Mouse (Mus musculus): ENCODE results near the gene Ttc32. TPM values are rescaled to one million over a fixed set of nuclear protein-coding genes. Genes with fewer than 3 reads are reported as not detected.
A peak's percentile ranks its signal among the peaks of the same experiment; 100 is the strongest.

The Ttc32 gene
- polyA plus RNA-seq (2014; fragmentation: Nextera tagmentation; extraction: Ambion mirVana), result 16.5 and 18.7 TPM in 2 replicates

DNA sequence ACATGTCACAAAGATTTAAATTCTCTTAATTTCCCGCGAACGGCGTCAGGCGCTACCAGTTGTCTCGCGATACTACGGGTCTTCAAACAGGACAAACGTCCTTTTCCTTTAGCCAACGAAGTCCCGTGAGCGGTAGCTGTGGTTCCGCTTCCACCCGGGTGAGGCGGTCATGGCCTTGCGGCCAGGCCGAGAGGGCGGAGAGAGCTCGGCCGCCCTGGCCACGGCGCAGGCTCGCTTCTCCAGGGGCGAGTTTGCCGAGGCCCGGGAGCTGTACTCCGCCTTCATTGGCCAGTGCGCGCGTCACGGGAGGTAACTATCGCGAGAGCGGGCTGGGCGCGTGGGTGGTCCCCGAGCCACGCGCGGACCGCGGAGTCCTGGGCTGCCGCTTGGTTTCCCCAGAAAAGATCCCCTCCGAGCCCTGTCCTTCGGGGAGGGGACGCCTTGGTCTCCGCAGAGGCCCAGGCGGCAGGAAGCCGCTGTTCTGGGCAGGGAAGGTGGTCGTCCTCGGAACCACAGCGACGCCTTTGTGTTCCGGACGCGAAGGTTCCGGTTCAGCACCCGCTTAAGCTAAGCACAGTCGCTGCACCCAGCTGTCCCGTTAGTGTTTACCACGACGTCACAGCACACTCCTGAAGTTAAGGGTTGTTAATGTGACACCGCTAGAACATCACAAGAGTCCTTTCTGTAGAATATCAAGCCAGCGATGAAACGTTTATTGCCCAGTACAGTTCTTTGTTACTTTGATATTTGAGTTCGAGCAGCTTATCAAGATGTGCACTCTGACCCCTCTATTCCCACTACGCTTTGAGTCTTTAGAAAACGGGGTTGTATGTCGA is at the start of gene Ttc32:
Gene Ttc32, plus strand, starts transcription at position 110 of the 836 bp plus-strand sequence.
- peak within 1 kb of the TSS; percentile 95 for H3K27ac ChIP-seq (ENCODE audit: low read depth, low read length)
- H3K9ac ChIP-seq (ENCODE audit: low read length), result peak within 1 kb of the TSS; percentile 95
- no peaks in the 10 kb centered on the region for H3K9me3 ChIP-seq (ENCODE audit: control insufficient read depth, low read length)
- H3K27me3 ChIP-seq (ENCODE audit: control insufficient read depth, insufficient read depth, low read length), result no peaks in the 10 kb centered on the region
- H3K4me1 ChIP-seq (ENCODE audit: control insufficient read depth, insufficient read depth, low read length), result no peaks in the 10 kb centered on the region
- DNase-seq (ENCODE audit: low spot score), result peak; percentile 96
- H3K4me3 ChIP-seq (ENCODE audit: low read depth, low read length), result peak within 1 kb of the TSS; percentile 64
- peak; percentile 97 for ATAC-seq (ENCODE audit: insufficient read depth, low FRiP score, low TSS enrichment)
- WGBS, result under 1% methylated on average over 69 of the region's 69 CpGs
- H3K4me2 ChIP-seq (ENCODE audit: low read depth), result peak within 1 kb of the TSS; percentile 65
- H3K36me3 ChIP-seq (ENCODE audit: control insufficient read depth, insufficient read depth, low read length), result no peaks in the 10 kb centered on the region

GRCm38 (mm10) chr12:8993231-8993630 is 36.6 kb upstream of the Ttc32 start:
- no peaks in the 10 kb centered on the region; the same call in none of the 2 replicates for H3K36me3 ChIP-seq (ENCODE audit: control insufficient read depth, insufficient read depth, low read length)
- no peak for ATAC-seq (ENCODE audit: insufficient read depth, low FRiP score, low TSS enrichment)
- DNase-seq (ENCODE audit: low spot score), result no peak
- H3K27me3 ChIP-seq (ENCODE audit: control insufficient read depth, insufficient read depth, low read length), result no peaks in the 10 kb centered on the region
- no peak overlapping the region for H3K4me2 ChIP-seq (ENCODE audit: low read depth)
- H3K4me3 ChIP-seq (ENCODE audit: low read depth, low read length), result no peak overlapping the region
- 86% methylated on average over 6 of the region's 8 CpGs for WGBS
- H3K27ac ChIP-seq (ENCODE audit: low read depth, low read length), result no peak overlapping the region
- no peaks in the 10 kb centered on the region for H3K4me1 ChIP-seq (ENCODE audit: control insufficient read depth, insufficient read depth, low read length)
- H3K9me3 ChIP-seq (ENCODE audit: control insufficient read depth, low read length), result no peaks in the 10 kb centered on the region
- no peak overlapping the region for H3K9ac ChIP-seq (ENCODE audit: low read length)

DNA sequence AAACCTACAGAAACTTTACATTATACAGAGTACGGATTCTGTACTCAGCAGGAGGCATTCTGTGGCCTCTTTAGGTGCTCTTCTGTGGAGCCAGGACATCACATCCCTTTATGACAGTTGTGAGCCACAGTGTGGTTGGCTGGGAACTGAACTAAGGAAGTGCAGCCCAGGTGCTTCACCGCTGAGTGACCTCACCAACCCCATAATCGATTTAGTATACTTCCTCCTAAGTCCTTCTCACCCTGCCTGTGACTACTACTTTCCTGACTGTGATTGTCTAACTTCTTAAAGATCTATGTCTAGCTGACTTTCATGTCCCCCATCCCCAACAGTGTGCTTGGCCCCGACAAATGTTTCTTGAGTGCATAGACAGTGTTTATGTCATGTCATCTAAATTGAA is 31.5 kb upstream of the Ttc32 start:
- WGBS, result 90% methylated on average over 4 of the region's 4 CpGs

DNA sequence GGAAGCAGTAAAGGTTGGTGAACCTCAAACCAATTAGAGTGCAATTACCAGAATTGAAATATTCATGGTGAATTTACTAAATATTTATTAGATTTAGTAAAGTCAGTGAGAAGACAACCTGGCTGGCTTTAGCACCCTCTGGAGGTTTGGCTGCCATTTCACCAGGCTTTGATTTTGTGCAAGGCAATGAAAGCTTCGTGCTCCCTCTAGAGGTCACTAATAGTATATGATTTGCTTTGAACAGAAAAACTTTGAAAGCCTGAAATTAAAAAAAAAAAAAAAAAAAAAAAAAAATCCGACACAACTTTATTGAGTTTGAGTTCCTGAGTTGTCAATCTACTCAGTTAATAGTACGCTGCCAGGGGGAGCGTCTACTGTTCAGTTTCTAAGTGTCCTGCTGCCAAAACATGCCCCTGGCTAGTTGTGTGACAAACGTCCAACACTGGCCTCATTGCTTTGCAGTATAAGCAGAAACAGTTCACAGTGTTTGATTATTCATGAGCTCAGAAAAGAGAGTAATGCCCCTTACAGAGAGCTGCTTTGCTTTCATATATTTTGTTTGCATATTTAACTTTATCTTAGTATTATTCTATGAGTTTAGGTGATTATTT is 27.7 kb upstream of the Ttc32 start:
- ATAC-seq (ENCODE audit: insufficient read depth, low FRiP score, low TSS enrichment), result no peak
- Histone ChIP-seq H3K4me3 (ENCODE audit: low read depth, low read length) (no peak overlapping the region), H3K4me2 (ENCODE audit: low read depth) (no peak overlapping the region), H3K27me3 (ENCODE audit: control insufficient read depth, insufficient read depth, low read length) (no peaks in the 10 kb centered on the region), H3K9ac (ENCODE audit: low read length) (no peak overlapping the region), H3K4me1 (ENCODE audit: control insufficient read depth, insufficient read depth, low read length) (no peaks in the 10 kb centered on the region), H3K9me3 (ENCODE audit: control insufficient read depth, low read length) (no peaks in the 10 kb centered on the region), H3K27ac (ENCODE audit: low read depth, low read length) (no peak overlapping the region), H3K36me3 (ENCODE audit: control insufficient read depth, insufficient read depth, low read length) (no peaks in the 10 kb centered on the region; the same call in 1 of the 2 replicates)
- DNase-seq (ENCODE audit: low spot score), result peak; percentile 69
- 17% methylated on average over 5 of the region's 5 CpGs for WGBS

More for the DNA sequence above, 31.5 kb upstream of the Ttc32 start:
- no peaks in the 10 kb centered on the region; the same call in none of the 2 replicates for H3K36me3 ChIP-seq (ENCODE audit: control insufficient read depth, insufficient read depth, low read length)
- no peak overlapping the region for H3K4me3 ChIP-seq (ENCODE audit: low read depth, low read length)
- no peak overlapping the region for H3K27ac ChIP-seq (ENCODE audit: low read depth, low read length)
- H3K4me2 ChIP-seq (ENCODE audit: low read depth), result no peak overlapping the region
- H3K4me1 ChIP-seq (ENCODE audit: control insufficient read depth, insufficient read depth, low read length), result no peaks in the 10 kb centered on the region
- ATAC-seq (ENCODE audit: insufficient read depth, low FRiP score, low TSS enrichment) (no peak), DNase-seq (ENCODE audit: low spot score) (no peak)
- no peaks in the 10 kb centered on the region for H3K9me3 ChIP-seq (ENCODE audit: control insufficient read depth, low read length)
- H3K9ac ChIP-seq (ENCODE audit: low read length), result no peak overlapping the region
- H3K27me3 ChIP-seq (ENCODE audit: control insufficient read depth, insufficient read depth, low read length), result no peaks in the 10 kb centered on the region

GRCm38 (mm10) chr12:9007146-9007545 is 22.7 kb upstream of the Ttc32 start:
- Histone ChIP-seq H3K9ac (ENCODE audit: low read length) (no peak overlapping the region), H3K4me2 (ENCODE audit: low read depth) (no peak overlapping the region), H3K4me1 (ENCODE audit: control insufficient read depth, insufficient read depth, low read length) (no peaks in the 10 kb centered on the region), H3K27ac (ENCODE audit: low read depth, low read length) (no peak overlapping the region), H3K4me3 (ENCODE audit: low read depth, low read length) (no peak overlapping the region), H3K27me3 (ENCODE audit: control insufficient read depth, insufficient read depth, low read length) (no peaks in the 10 kb centered on the region), H3K9me3 (ENCODE audit: control insufficient read depth, low read length) (no peaks in the 10 kb centered on the region), H3K36me3 (ENCODE audit: control insufficient read depth, insufficient read depth, low read length) (no peaks in the 10 kb centered on the region)
- 50% methylated on average over 4 of the region's 4 CpGs for WGBS
- no peak for DNase-seq (ENCODE audit: low spot score)
- ATAC-seq (ENCODE audit: insufficient read depth, low FRiP score, low TSS enrichment), result no peak

- Histone ChIP-seq H3K27ac (ENCODE audit: low read depth, low read length) (no peak overlapping the region), H3K4me3 (ENCODE audit: low read depth, low read length) (no peak overlapping the region), H3K36me3 (ENCODE audit: control insufficient read depth, insufficient read depth, low read length) (no peaks in the 10 kb centered on the region), H3K9me3 (ENCODE audit: control insufficient read depth, low read length) (no peaks in the 10 kb centered on the region), H3K27me3 (ENCODE audit: control insufficient read depth, insufficient read depth, low read length) (no peaks in the 10 kb centered on the region), H3K9ac (ENCODE audit: low read length) (no peak overlapping the region), H3K4me2 (ENCODE audit: low read depth) (no peak overlapping the region), H3K4me1 (ENCODE audit: control insufficient read depth, insufficient read depth, low read length) (no peaks in the 10 kb centered on the region)
- ATAC-seq (ENCODE audit: insufficient read depth, low FRiP score, low TSS enrichment) (no peak), DNase-seq (ENCODE audit: low spot score) (no peak)
- 94% methylated on average over 6 of the region's 6 CpGs for WGBS
Measured at GRCm38 (mm10) chr12:9007811-9008210, 22.0 kb upstream of the Ttc32 start.

DNA sequence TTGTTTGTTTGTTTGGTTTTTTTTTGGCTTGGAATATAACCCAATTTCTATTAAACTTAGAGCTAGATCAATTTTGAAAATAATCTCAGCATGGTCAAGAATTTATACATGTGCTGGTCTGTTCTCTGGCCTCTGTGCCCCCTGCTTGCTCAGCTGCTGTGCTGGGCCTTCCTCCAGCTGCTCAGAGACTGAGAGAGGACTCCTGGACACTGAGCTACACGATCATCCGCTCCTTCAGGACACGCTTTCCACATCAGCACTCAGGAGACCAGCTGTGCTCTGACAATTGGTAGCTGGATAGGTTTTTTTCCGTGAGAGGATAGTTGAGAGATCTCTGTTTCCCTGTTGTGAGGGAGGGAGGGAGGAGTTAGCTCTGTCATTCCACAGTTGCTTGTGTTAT is 19.5 kb upstream of the Ttc32 start:
- WGBS, result 65% methylated on average over 4 of the region's 4 CpGs
- DNase-seq (ENCODE audit: low spot score), result no peak
- Histone ChIP-seq H3K9me3 (ENCODE audit: control insufficient read depth, low read length) (no peaks in the 10 kb centered on the region), H3K27ac (ENCODE audit: low read depth, low read length) (no peak overlapping the region), H3K4me3 (ENCODE audit: low read depth, low read length) (no peak overlapping the region), H3K4me2 (ENCODE audit: low read depth) (no peak overlapping the region), H3K9ac (ENCODE audit: low read length) (no peak overlapping the region), H3K4me1 (ENCODE audit: control insufficient read depth, insufficient read depth, low read length) (no peaks in the 10 kb centered on the region), H3K27me3 (ENCODE audit: control insufficient read depth, insufficient read depth, low read length) (no peaks in the 10 kb centered on the region), H3K36me3 (ENCODE audit: control insufficient read depth, insufficient read depth, low read length) (no peaks in the 10 kb centered on the region)
- no peak for ATAC-seq (ENCODE audit: insufficient read depth, low FRiP score, low TSS enrichment)

DNA sequence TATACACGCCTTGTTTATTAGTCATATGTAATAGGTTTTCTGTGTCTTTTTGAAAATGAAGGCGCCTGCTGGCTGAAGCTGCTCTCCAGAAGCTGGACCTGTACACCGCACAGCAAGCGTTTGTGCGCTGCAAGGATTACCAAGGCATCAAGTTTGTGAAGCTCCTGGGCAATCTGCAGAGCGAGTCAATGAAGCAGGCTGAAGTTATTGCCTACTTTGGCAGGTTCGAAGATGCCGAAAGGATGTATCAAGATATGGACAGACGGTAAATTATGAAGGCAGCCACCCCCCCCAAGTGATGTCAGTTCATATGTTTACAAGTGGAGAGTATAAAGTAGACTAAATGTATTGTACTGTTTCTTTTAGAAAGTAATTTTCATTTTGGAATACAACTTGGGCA is 13.4 kb upstream of the Ttc32 start:
- no peaks in the 10 kb centered on the region for H3K36me3 ChIP-seq (ENCODE audit: control insufficient read depth, insufficient read depth, low read length)
- ATAC-seq (ENCODE audit: insufficient read depth, low FRiP score, low TSS enrichment) (no peak), DNase-seq (ENCODE audit: low spot score) (no peak)
- no peak overlapping the region for H3K9ac ChIP-seq (ENCODE audit: low read length)
- no peak overlapping the region for H3K4me2 ChIP-seq (ENCODE audit: low read depth)
- no peaks in the 10 kb centered on the region for H3K4me1 ChIP-seq (ENCODE audit: control insufficient read depth, insufficient read depth, low read length)
- WGBS, result 94% methylated on average over 9 of the region's 9 CpGs
- no peaks in the 10 kb centered on the region for H3K27me3 ChIP-seq (ENCODE audit: control insufficient read depth, insufficient read depth, low read length)
- no peak overlapping the region for H3K4me3 ChIP-seq (ENCODE audit: low read depth, low read length)
- H3K27ac ChIP-seq (ENCODE audit: low read depth, low read length), result no peak overlapping the region
- H3K9me3 ChIP-seq (ENCODE audit: control insufficient read depth, low read length), result no peaks in the 10 kb centered on the region

DNA sequence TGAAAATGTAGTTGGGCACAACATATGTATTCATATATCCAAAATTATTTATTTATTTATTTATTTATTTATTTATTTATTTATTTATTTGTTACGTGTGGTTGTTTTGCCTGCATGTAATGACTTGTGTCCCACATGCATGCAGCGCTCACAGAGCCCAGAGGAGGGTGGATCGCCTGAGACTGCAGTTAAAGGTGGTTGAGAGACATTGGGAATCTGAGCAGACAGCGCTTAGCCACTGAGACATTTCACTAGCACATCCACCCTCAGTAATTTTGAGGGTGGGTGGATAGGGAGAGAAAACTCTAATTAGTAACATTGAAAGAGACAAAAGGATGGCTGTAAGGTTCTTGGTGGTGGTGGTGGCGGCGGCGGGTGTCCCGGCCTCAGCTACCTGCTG is 9.4 kb upstream of the Ttc32 start:
- ATAC-seq (ENCODE audit: insufficient read depth, low FRiP score, low TSS enrichment) (no peak), DNase-seq (ENCODE audit: low spot score) (no peak)
- no peaks in the 10 kb centered on the region for H3K36me3 ChIP-seq (ENCODE audit: control insufficient read depth, insufficient read depth, low read length)
- H3K27me3 ChIP-seq (ENCODE audit: control insufficient read depth, insufficient read depth, low read length), result no peaks in the 10 kb centered on the region
- H3K4me1 ChIP-seq (ENCODE audit: control insufficient read depth, insufficient read depth, low read length), result no peaks in the 10 kb centered on the region
- H3K27ac ChIP-seq (ENCODE audit: low read depth, low read length), result no peak overlapping the region
- WGBS, result 95% methylated on average over 8 of the region's 8 CpGs
- H3K9ac ChIP-seq (ENCODE audit: low read length), result no peak overlapping the region
- no peak overlapping the region for H3K4me2 ChIP-seq (ENCODE audit: low read depth)
- no peaks in the 10 kb centered on the region for H3K9me3 ChIP-seq (ENCODE audit: control insufficient read depth, low read length)
- H3K4me3 ChIP-seq (ENCODE audit: low read depth, low read length), result no peak overlapping the region

Measured in neural tube, embryonic 11.5 days (tissue).